Mouse (Mus musculus) lung, adult 2 months (tissue): Measurements from ENCODE around the gene Tcea3.

Source experiments
- CTCF ChIP-seq: fragments of 200-500 bp; IDR thresholded peaks from 2 replicates; pipeline ENCODE4 v1.5.1; 2011; ENCODE audit warnings: mild to moderate bottlenecking, low read length, control low read depth; ENCODE audit not compliant: insufficient read depth
- POLR2A ChIP-seq: fragments of 200-500 bp; IDR thresholded peaks from 2 replicates; pipeline ENCODE4 v1.6.1; 2011; ENCODE audit warnings: low read depth, mild to moderate bottlenecking, control low read depth, low read length, borderline replicate concordance; ENCODE audit errors: extremely low read depth

DNA sequence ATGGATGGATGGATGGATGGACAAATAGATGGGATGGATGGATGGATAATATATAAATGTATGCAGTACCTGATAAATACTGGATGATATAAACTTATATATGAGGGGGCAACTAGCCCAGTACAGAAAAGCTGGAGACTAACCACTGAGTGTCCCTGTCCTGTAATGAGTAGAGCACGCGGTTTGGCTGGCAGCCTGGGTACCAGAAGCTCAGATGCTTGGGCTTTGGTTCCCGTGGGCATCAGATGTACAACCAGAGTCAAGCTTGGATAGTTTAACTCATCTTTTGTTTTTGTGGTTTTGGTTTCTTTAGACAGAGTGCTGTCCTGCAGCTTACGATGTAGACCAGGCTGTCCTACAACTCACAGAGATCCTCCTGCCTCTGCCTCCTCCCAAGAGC lies 16.0 kb downstream of the Tcea3 start:
- no peak for TF ChIP-seq CTCF
- no peak for TF ChIP-seq POLR2A
